Comparison of ENCODE assay signal across 8 mouse cellular contexts in genomic region chr19:6067724-6068415, GRCm38 (mm10). TPM values are rescaled to one million over a fixed set of nuclear protein-coding genes. Genes with fewer than 3 reads are reported as not detected.
DNase-seq lines count a peak whose midpoint lies in the region; ATAC-seq and TF ChIP-seq lines count a peak whose summit lies in the region.

Gene Tm7sf2 (minus strand): TSS chr19:6068373.

- H3K4me2 ChIP-seq in forebrain, postnatal 0 days (ENCODE audit: low read depth): peak within 1 kb of the TSS; percentile 95
- H3K4me2 ChIP-seq in lung, embryonic 14.5 days: peak within 1 kb of the TSS; percentile 89

- no peaks in the 10 kb centered on the region for H3K9me3 ChIP-seq in MEL (replicated peaks; ENCODE audit: insufficient read depth, low read length)
- H3K9me3 ChIP-seq in forebrain, postnatal 0 days (ENCODE audit: low read length): no peaks in the 10 kb centered on the region
- H3K9me3 ChIP-seq in lung, embryonic 14.5 days (ENCODE audit: low read depth, low read length): no peaks in the 10 kb centered on the region

- H3K27ac ChIP-seq in MEL (ENCODE audit: control insufficient read depth, low read depth, low read length): peak within 1 kb of the TSS; percentile 15
- H3K27ac ChIP-seq in forebrain, postnatal 0 days (ENCODE audit: low read depth, low read length): peak within 1 kb of the TSS; percentile 87
- peak within 1 kb of the TSS; percentile 87 for H3K27ac ChIP-seq in layer of hippocampus, adult 2 months
- H3K27ac ChIP-seq in lung, embryonic 14.5 days (ENCODE audit: low read depth): peak within 1 kb of the TSS; percentile 61; the same call in 1 of the 2 replicates
- peak within 1 kb of the TSS; percentile 67 for H3K27ac ChIP-seq in olfactory bulb, adult 2 months (ENCODE audit: insufficient read depth, low read depth, low read length)

- peak within 1 kb of the TSS; percentile 75 for H3K9ac ChIP-seq in MEL (ENCODE audit: control insufficient read depth, low read depth, low read length, poor library complexity, severe bottlenecking)
- peak within 1 kb of the TSS; percentile 79 for H3K9ac ChIP-seq in forebrain, postnatal 0 days
- peak within 1 kb of the TSS; percentile 35 for H3K9ac ChIP-seq in lung, embryonic 14.5 days

- peak; percentile 93 for ATAC-seq in forebrain, postnatal 0 days
- ATAC-seq in lung, embryonic 14.5 days (ENCODE audit: insufficient read depth): peak; percentile 96

- TF ChIP-seq EP300 in MEL (IDR thresholded peaks at IDR 0.05; ENCODE audit: low read depth in 1 of 2, low read length in 2 of 2): no peak

- intact Hi-C loops in heart, postnatal 36 days (cut with DNase I): no loop called here

- peaks cover 0 to 8% of the 10 kb centered on the region in 2 experiments; a peak in 3 of 4 replicates for H3K4me1 ChIP-seq in MEL (ENCODE audit: control insufficient read depth in 1 of 2, insufficient read depth in 2 of 2, low read length in 2 of 2)
- peaks cover 14% of the 10 kb centered on the region; the same call in 1 of the 2 replicates for H3K4me1 ChIP-seq in forebrain, postnatal 0 days (ENCODE audit: insufficient read depth)
- peaks cover 9% of the 10 kb centered on the region; the same call in 1 of the 2 replicates for H3K4me1 ChIP-seq in lung, embryonic 14.5 days (ENCODE audit: insufficient read depth)
- H3K4me1 ChIP-seq in olfactory bulb, adult 2 months (ENCODE audit: control insufficient read depth, insufficient read depth, low read length): peaks cover 23% of the 10 kb centered on the region

- peak; percentile 42 to 80; a peak in 2 of 4 replicates for TF ChIP-seq POLR2A in MEL (IDR thresholded peaks at IDR 0.05; ENCODE audit: control insufficient read depth in 1 of 2, insufficient read depth in 1 of 2, low read depth in 1 of 2, low read length in 2 of 2, poor library complexity in 1 of 2)
- 0 out of 2 replicates have a peak, but pooled peaks have one; percentile 38 for TF ChIP-seq POLR2A in olfactory bulb, adult 2 months (IDR thresholded peaks at IDR 0.05; ENCODE audit: insufficient read depth, low read depth, low read length)

- no peak for TF ChIP-seq RAD21 in MEL (IDR thresholded peaks at IDR 0.05; ENCODE audit: low read depth, low read length)

- peak; percentile 95 for DNase-seq in MEL (ENCODE audit: low read depth, low spot score)
- DNase-seq in cerebellum, adult 18-20 months: peak; percentile 85 to 88
- peak; percentile 92 for DNase-seq in forebrain, postnatal 0 days
- peak; percentile 87 for DNase-seq in heart, postnatal 36 days
- DNase-seq in layer of hippocampus, adult 2 months (ENCODE audit: low spot score in 2 of 2): peak; percentile 86 to 88
- peak; percentile 96 for DNase-seq in lung, embryonic 14.5 days
- DNase-seq in thymus, postnatal 0 days (ENCODE audit: low spot score): peak; percentile 87

- WGBS in forebrain, postnatal 0 days: 8% methylated on average over 33 of the region's 33 CpGs
- 10% methylated on average over 33 of the region's 33 CpGs for WGBS in lung, embryonic 14.5 days
- WGBS in olfactory bulb, adult 2 months: 10% methylated on average over 33 of the region's 33 CpGs

- no peak for TF ChIP-seq CTCF in MEL (IDR thresholded peaks at IDR 0.05 in 2 of 3, conservative IDR thresholded peaks at IDR 0.05 in 1 of 3; ENCODE audit: control insufficient read depth in 1 of 3, insufficient read depth in 1 of 3, low read depth in 2 of 3, low read length in 3 of 3, poor library complexity in 1 of 3, severe bottlenecking in 1 of 3)
- no peak for TF ChIP-seq CTCF in forebrain, postnatal 0 days (IDR thresholded peaks at IDR 0.05; ENCODE audit: low read depth)
- peak; percentile 35 for TF ChIP-seq CTCF in layer of hippocampus, adult 2 months (conservative IDR thresholded peaks at IDR 0.05)
- peak; percentile 19; the same call in 1 of the 2 replicates for TF ChIP-seq CTCF in lung, embryonic 14.5 days (IDR thresholded peaks at IDR 0.05; ENCODE audit: low read depth)
- no peak for TF ChIP-seq CTCF in olfactory bulb, adult 2 months (IDR thresholded peaks at IDR 0.05; ENCODE audit: insufficient read depth, low read depth, low read length)

- H3K27me3 ChIP-seq in MEL (ENCODE audit: control insufficient read depth in 1 of 2, insufficient read depth in 2 of 2, low read length in 2 of 2): no peaks in the 10 kb centered on the region
- H3K27me3 ChIP-seq in forebrain, postnatal 0 days (ENCODE audit: insufficient read depth, low read length): no peaks in the 10 kb centered on the region
- no peaks in the 10 kb centered on the region for H3K27me3 ChIP-seq in lung, embryonic 14.5 days (ENCODE audit: insufficient read depth, low read length)

- no peaks in the 10 kb centered on the region for H3K79me2 ChIP-seq in MEL (ENCODE audit: control insufficient read depth, insufficient read depth, low read length, poor library complexity)

- H3K36me3 ChIP-seq in MEL (ENCODE audit: control insufficient read depth in 1 of 2, insufficient read depth in 2 of 2, low read length in 2 of 2): no peaks in the 10 kb centered on the region
- H3K36me3 ChIP-seq in forebrain, postnatal 0 days (ENCODE audit: insufficient read depth): peaks cover 29% of the 10 kb centered on the region
- peaks cover 35% of the 10 kb centered on the region for H3K36me3 ChIP-seq in lung, embryonic 14.5 days (ENCODE audit: insufficient read depth)

- peak within 1 kb of the TSS; percentile 49 to 73 for H3K4me3 ChIP-seq in MEL (ENCODE audit: control insufficient read depth in 1 of 2, insufficient read depth in 1 of 2, low read depth in 2 of 2, low read length in 2 of 2)
- H3K4me3 ChIP-seq in forebrain, postnatal 0 days (ENCODE audit: low read depth, low read length): peak within 1 kb of the TSS; percentile 64
- H3K4me3 ChIP-seq in layer of hippocampus, adult 2 months: peak within 1 kb of the TSS; percentile 57
- peak within 1 kb of the TSS; percentile 41 for H3K4me3 ChIP-seq in lung, embryonic 14.5 days (ENCODE audit: low read depth, low read length)
- H3K4me3 ChIP-seq in olfactory bulb, adult 2 months (ENCODE audit: insufficient read depth, low read depth, low read length): peak within 1 kb of the TSS; percentile 59

TF ChIP-seq in MEL, 35 proteins besides CTCF, POLR2A, EP300 and RAD21:
- no peak for TF ChIP-seq TCF12 (IDR thresholded peaks at IDR 0.05; ENCODE audit: low read depth, low read length)
- 0 out of 2 replicates have a peak, but pooled peaks have one; percentile 34 for TF ChIP-seq SIN3A (IDR thresholded peaks at IDR 0.05; ENCODE audit: low read length)
- no peak for TF ChIP-seq GATA1 (IDR thresholded peaks at IDR 0.05; ENCODE audit: low read depth, low read length)
- peak; percentile 58 for TF ChIP-seq NELFE (IDR thresholded peaks at IDR 0.05; ENCODE audit: low read depth, low read length)
- peak; percentile 70 for TF ChIP-seq POLR2AphosphoS2 (IDR thresholded peaks at IDR 0.05; ENCODE audit: low read length)
- no peak for TF ChIP-seq UBTF (IDR thresholded peaks at IDR 0.05; ENCODE audit: borderline replicate concordance, insufficient read depth, low read depth, low read length)
- TF ChIP-seq GABPA (IDR thresholded peaks at IDR 0.05; ENCODE audit: low read depth, low read length): no peak
- TF ChIP-seq MAFK (IDR thresholded peaks at IDR 0.05; ENCODE audit: borderline replicate concordance, low read depth, low read length): no peak
- peak; percentile 60 for TF ChIP-seq MXI1 (IDR thresholded peaks at IDR 0.05; ENCODE audit: low read depth, low read length)
- TF ChIP-seq TBP (IDR thresholded peaks at IDR 0.05; ENCODE audit: low read depth, low read length): peak; percentile 73
- TF ChIP-seq MEF2A (IDR thresholded peaks at IDR 0.05; ENCODE audit: extremely low read depth, insufficient replicate concordance, low read depth, low read length, poor library complexity, severe bottlenecking): no peak
- TF ChIP-seq ZKSCAN1 (IDR thresholded peaks at IDR 0.05; ENCODE audit: low read depth, low read length): no peak
- 0 out of 2 replicates have a peak, but pooled peaks have one; percentile 33 for TF ChIP-seq HCFC1 (IDR thresholded peaks at IDR 0.05; ENCODE audit: low read depth, low read length)
- no peak for TF ChIP-seq RCOR1 (IDR thresholded peaks at IDR 0.05; ENCODE audit: low read depth, low read length)

RNA-seq across cellular contexts. Expression of gene Tm7sf2, which starts in this region (rescaled TPM):
- 7.6 and 8.0 TPM in 2 replicates for total RNA-seq in MEL (2012; rRNA removed)
- polyA plus RNA-seq in MEL (2012; ENCODE audit: insufficient read depth in 1 of 2, insufficient read length in 2 of 2, low read depth in 1 of 2, low replicate concordance in 2 of 2, missing spikeins in 1 of 2): 10 to 100 TPM in 1 of 2 experiments, not detected in 1; 13.1 TPM
- total RNA-seq in forebrain, postnatal 0 days (2014; rRNA removed): 70.6 and 79.6 TPM in 2 replicates
- polyA plus RNA-seq in forebrain, postnatal 0 days (2015; fragmentation: Nextera tagmentation; extraction: Ambion mirVana): 37.1 and 43.3 TPM in 2 replicates
- total RNA-seq in heart, postnatal 36 days (2021): 1 to 10 TPM; 3.0 to 3.7 TPM
- 10 to 100 TPM; 25.3 to 26.0 TPM for total RNA-seq in layer of hippocampus, adult 2 months (2021)
- polyA plus RNA-seq in lung, embryonic 14.5 days (2014; fragmentation: Nextera tagmentation; extraction: Ambion mirVana): 11.3 and 14.9 TPM in 2 replicates
- polyA plus RNA-seq in olfactory bulb, adult 2 months (2012; ENCODE audit: insufficient read depth, insufficient read length, low replicate concordance, missing spikeins): not detected in 2 replicates
- polyA plus RNA-seq in thymus, postnatal 0 days (2015; fragmentation: Nextera tagmentation; extraction: Ambion mirVana): 10.1 and 10.3 TPM in 2 replicates

Comparison
In these comparisons a context has a peak if more than half of its experiments do, and no peak if none do; other contexts are left out.
1. Peak in every context shown above with its lines: DNase-seq, ATAC-seq, H3K4me3 ChIP-seq and H3K27ac ChIP-seq.
2. H3K27ac ChIP-seq: peak in every context shown above with its lines; median percentile 87 in forebrain, postnatal 0 days; 87 in layer of hippocampus, adult 2 months; 67 in olfactory bulb, adult 2 months; 61 in lung, embryonic 14.5 days; 15 in MEL.
3. CTCF ChIP-seq: peak in layer of hippocampus, adult 2 months (single experiment) and lung, embryonic 14.5 days (single experiment); none in MEL (0 of 3), forebrain, postnatal 0 days (single experiment) and olfactory bulb, adult 2 months (single experiment).